Mouse (Mus musculus) spleen, adult 2 months (tissue): ENCODE results near the gene Muc1. TPM values are rescaled to one million over a fixed set of nuclear protein-coding genes. Genes with fewer than 3 reads are reported as not detected.

Source experiments
- DNase-seq, 2 experiments: peaks; one replicate each; pipeline versions ENCODE4 v3.0.0 to v3.0.0-alpha.2; 2012 to 2021; ENCODE audit warnings: low spot score in 2 of 2, low read depth in 1 of 2
- H3K27ac ChIP-seq: fragments of 200-500 bp; 2 replicates; pipeline ENCODE4 v1.5.1; 2012; ENCODE audit warnings: low read length, inconsistent platforms; ENCODE audit not compliant: insufficient read depth
- H3K27me3 ChIP-seq: fragments of 200-500 bp; 2 replicates; pipeline ENCODE4 v1.6.1; 2012; ENCODE audit warnings: mild to moderate bottlenecking, moderate library complexity, low read length, inconsistent platforms; ENCODE audit not compliant: control insufficient read depth, insufficient read depth
- H3K36me3 ChIP-seq: fragments of 200-500 bp; 2 replicates; pipeline ENCODE4 v1.6.1; 2012; ENCODE audit warnings: mild to moderate bottlenecking, low read length, inconsistent platforms; ENCODE audit not compliant: control insufficient read depth, insufficient read depth
- H3K4me1 ChIP-seq: fragments of 200-500 bp; 2 replicates; pipeline ENCODE4 v1.6.1; 2011; ENCODE audit warnings: inconsistent platforms; ENCODE audit not compliant: control insufficient read depth, insufficient read depth, insufficient read length
- H3K4me3 ChIP-seq: fragments of 200-500 bp; 2 replicates; pipeline ENCODE4 v1.5.1; 2011; ENCODE audit warnings: mild to moderate bottlenecking, inconsistent platforms; ENCODE audit not compliant: insufficient read depth, insufficient read length; ENCODE audit errors: extremely low read depth
- CTCF ChIP-seq: fragments of 200-500 bp; IDR thresholded peaks from 2 replicates; pipeline ENCODE4 v1.5.1; 2011; ENCODE audit warnings: mild to moderate bottlenecking, inconsistent platforms; ENCODE audit not compliant: insufficient read depth, insufficient read length, insufficient replicate concordance; ENCODE audit errors: extremely low read depth
- POLR2A ChIP-seq: fragments of 200-500 bp; IDR thresholded peaks from 2 replicates; pipeline ENCODE4 v1.6.1; 2011; ENCODE audit warnings: low read depth, low read length, inconsistent platforms
- WGBS: fragments of 180-500 bp; shearing (Covaris S2); methylation state at CpG from one replicate; pipeline ENCODE4 v1.1.7; 2018; 5-methylcytosine and 5-hydroxymethylcytosine counted together
- polyA plus RNA-seq: library from polyadenylated mRNA; depleted of rRNA; stranded (reverse); fragments of >200 nt; gene quantifications from 2 replicates; pipeline ENCODE4 v1.2.3, GENCODE M21; 2012; rRNA removed

The Muc1 gene
- polyA plus RNA-seq = 17.4 and 26.1 TPM in 2 replicates

GRCm38 (mm10) chr3:89228836-89229235 is at the start of gene Muc1:
Gene Muc1, plus strand, starts transcription at chr3:89229057.
- Histone ChIP-seq H3K4me1 (peaks cover 23% of the 10 kb centered on the region; the same call in 1 of the 2 replicates), H3K27me3 (peaks cover 8% of the 10 kb centered on the region; the same call in 1 of the 2 replicates), H3K27ac (no peak within 1 kb of the TSS), H3K4me3 (peak within 1 kb of the TSS; percentile 56), H3K36me3 (no peaks in the 10 kb centered on the region)
- TF ChIP-seq CTCF (no peak), POLR2A (no peak)
- WGBS = 68% methylated on average over 10 of the region's 10 CpGs
- no peak for DNase-seq

- Histone ChIP-seq H3K27ac (no peak overlapping the region), H3K36me3 (peaks cover 11% of the 10 kb centered on the region), H3K4me1 (peaks cover 18% of the 10 kb centered on the region), H3K4me3 (no peak overlapping the region), H3K27me3 (no peaks in the 10 kb centered on the region)
- no peak for DNase-seq
- TF ChIP-seq POLR2A (no peak), CTCF (no peak)
- 92% methylated on average over 27 of the region's 27 CpGs for WGBS
These were observed 46.9 kb upstream of the Muc1 start for GRCm38 (mm10) chr3:89181749-89182500.

GRCm38 (mm10) chr3:89182531-89183057 is 46.3 kb upstream of the Muc1 start:
- Histone ChIP-seq H3K27me3 (no peaks in the 10 kb centered on the region), H3K27ac (no peak overlapping the region), H3K4me3 (no peak overlapping the region), H3K4me1 (peaks cover 25% of the 10 kb centered on the region), H3K36me3 (peaks cover 11% of the 10 kb centered on the region)
- WGBS = 32% methylated on average over 7 of the region's 7 CpGs
- TF ChIP-seq CTCF (no peak), POLR2A (no peak)
- no peak for DNase-seq

GRCm38 (mm10) chr3:89183058-89183958 is 45.5 kb upstream of the Muc1 start, which contains the start of gene Fam189b:
Gene Fam189b, plus strand, starts transcription at chr3:89183143.
- H3K4me1 ChIP-seq = peaks cover 28% of the 10 kb centered on the region
- H3K27ac ChIP-seq = peak within 1 kb of the TSS; percentile 63
- no peak for TF ChIP-seq CTCF
- TF ChIP-seq POLR2A = no peak
- peaks cover 11% of the 10 kb centered on the region for H3K36me3 ChIP-seq
- 16% methylated on average over 38 of the region's 39 CpGs for WGBS
- H3K27me3 ChIP-seq = no peaks in the 10 kb centered on the region
- DNase-seq = peak in 1 of 2 experiments; percentile 59
- H3K4me3 ChIP-seq = peak within 1 kb of the TSS; percentile 68

- 74% methylated on average over 6 of the region's 6 CpGs for whole genome bisulfite sequencing
These were observed 44.9 kb upstream of the Muc1 start for GRCm38 (mm10) chr3:89183959-89184315.

GRCm38 (mm10) chr3:89187197-89187596 is 41.7 kb upstream of the Muc1 start:
- peak overlapping the region; percentile 61 for H3K4me3 ChIP-seq
- WGBS = 45% methylated on average over 23 of the region's 23 CpGs
- no peaks in the 10 kb centered on the region for H3K36me3 ChIP-seq
- peaks cover 37% of the 10 kb centered on the region for H3K4me1 ChIP-seq
- DNase-seq = peak in 1 of 2 experiments; percentile 27
- peak overlapping the region; percentile 87 for H3K27ac ChIP-seq
- no peaks in the 10 kb centered on the region for H3K27me3 ChIP-seq
- no peak for TF ChIP-seq CTCF
- no peak for TF ChIP-seq POLR2A

More at GRCm38 (mm10) chr3:89183959-89184315, 44.9 kb upstream of the Muc1 start:
- Histone ChIP-seq H3K36me3 (peaks cover 11% of the 10 kb centered on the region), H3K4me3 (peak overlapping the region; percentile 68; the same call in 1 of the 2 replicates), H3K27me3 (no peaks in the 10 kb centered on the region), H3K27ac (peak overlapping the region; percentile 63; the same call in 1 of the 2 replicates), H3K4me1 (peaks cover 29% of the 10 kb centered on the region)
- no peak for DNase-seq
- TF ChIP-seq POLR2A (no peak), CTCF (no peak)
